Mouse (Mus musculus) ES-E14 (cell line): ENCODE measurements around the gene Fndc11.

Experiments used
- CHD2 ChIP-seq: IDR thresholded peaks from 2 replicates; pipeline ENCODE4 v1.6.1; 2014; ENCODE audit warnings: mild to moderate bottlenecking, low read depth, low read length, inconsistent platforms
- HCFC1 ChIP-seq: IDR thresholded peaks from 2 replicates; pipeline ENCODE4 v1.6.1; 2012; ENCODE audit warnings: low read length, inconsistent platforms, borderline replicate concordance; ENCODE audit not compliant: insufficient read depth
- ZC3H11A ChIP-seq: IDR thresholded peaks from 2 replicates; pipeline ENCODE4 v1.6.1; 2012; ENCODE audit warnings: low read depth, mild to moderate bottlenecking, inconsistent platforms, low read length, borderline replicate concordance
- ZNF384 ChIP-seq: IDR thresholded peaks from 2 replicates; pipeline ENCODE4 v1.6.1; 2012; ENCODE audit warnings: low read depth, low read length, inconsistent platforms

DNA sequence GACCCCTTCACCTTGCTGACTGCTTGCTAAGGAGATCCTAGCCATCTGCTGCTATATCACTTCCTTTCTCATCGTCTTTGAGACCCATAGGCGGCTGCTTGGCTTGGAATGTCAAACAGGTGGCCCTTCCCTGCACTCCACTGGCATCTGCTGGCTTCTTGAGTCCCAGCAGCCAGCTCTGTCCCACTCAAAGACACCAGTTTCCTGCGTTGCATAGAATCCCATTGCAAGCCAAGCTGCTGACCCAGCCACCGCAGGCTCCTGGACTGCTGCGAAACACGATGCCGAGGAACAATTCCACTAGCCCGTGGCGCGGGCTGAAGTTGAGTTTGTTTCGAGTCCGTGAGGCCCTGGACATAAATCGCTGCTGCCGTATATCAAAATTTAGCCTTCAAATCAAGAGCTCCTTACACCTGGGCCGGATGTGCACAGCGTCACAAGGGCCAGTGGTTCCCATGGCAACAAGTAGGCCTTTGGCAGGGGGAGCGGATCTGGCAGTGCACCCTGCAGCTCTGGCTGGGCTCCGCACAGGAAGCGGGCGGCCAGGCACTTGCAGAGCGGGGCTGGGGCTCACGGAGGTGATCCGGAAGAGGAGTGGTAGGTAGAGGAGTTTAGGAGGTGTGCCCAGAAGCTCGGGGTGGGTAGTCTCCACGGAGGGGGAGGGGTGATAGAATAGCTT is at the start of gene Fndc11:
- no peak for TF ChIP-seq ZNF384
- no peak for TF ChIP-seq HCFC1
- no peak for TF ChIP-seq CHD2
- TF ChIP-seq ZC3H11A = no peak
